Mouse (Mus musculus): ENCODE results near the gene Sftpa1. TPM values are rescaled to one million over a fixed set of nuclear protein-coding genes. Genes with fewer than 3 reads are reported as not detected.

Gene Sftpa1
- total RNA-seq (2014; rRNA removed) (not detected in 2 replicates), polyA plus RNA-seq (2015; fragmentation: Nextera tagmentation; extraction: Ambion mirVana) (not detected in 2 replicates)

DNA sequence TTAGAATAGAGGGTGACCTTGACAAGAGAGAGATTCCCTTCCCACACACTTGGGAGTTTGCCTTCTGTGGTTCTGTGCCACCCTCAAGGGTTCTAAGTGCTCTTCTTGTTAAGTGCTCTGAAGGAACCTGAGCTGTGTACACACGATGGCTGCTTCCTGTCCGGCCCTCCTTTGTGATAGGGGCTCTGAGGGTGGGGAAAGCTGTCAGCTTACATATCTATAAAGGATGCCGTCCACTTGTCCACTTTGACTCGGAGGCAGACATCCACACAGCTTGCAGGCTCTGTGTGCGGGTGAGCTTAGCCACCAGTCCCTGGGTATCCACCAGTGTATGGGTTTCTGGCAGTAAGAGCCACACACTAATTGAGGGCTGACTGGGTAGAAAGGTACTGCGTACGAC is at the start of gene Sftpa1:
Gene Sftpa1, plus strand, starts transcription at position 243 of the 400 bp plus-strand sequence.
- Histone ChIP-seq H3K27ac (ENCODE audit: low read depth, low read length) (no peak within 1 kb of the TSS), H3K9me3 (ENCODE audit: low read length) (no peaks in the 10 kb centered on the region), H3K27me3 (ENCODE audit: insufficient read depth, low read length) (no peaks in the 10 kb centered on the region), H3K4me2 (ENCODE audit: low read depth) (no peak within 1 kb of the TSS), H3K9ac (no peak within 1 kb of the TSS), H3K4me3 (ENCODE audit: low read depth, low read length) (no peak within 1 kb of the TSS), H3K4me1 (ENCODE audit: insufficient read depth) (no peaks in the 10 kb centered on the region), H3K36me3 (ENCODE audit: insufficient read depth) (no peaks in the 10 kb centered on the region)
- no peak for TF ChIP-seq CTCF (IDR thresholded peaks at IDR 0.05; ENCODE audit: low read depth)
- 86% methylated on average over 7 of the region's 7 CpGs for WGBS
- no peak for DNase-seq
- no peak for ATAC-seq

DNA sequence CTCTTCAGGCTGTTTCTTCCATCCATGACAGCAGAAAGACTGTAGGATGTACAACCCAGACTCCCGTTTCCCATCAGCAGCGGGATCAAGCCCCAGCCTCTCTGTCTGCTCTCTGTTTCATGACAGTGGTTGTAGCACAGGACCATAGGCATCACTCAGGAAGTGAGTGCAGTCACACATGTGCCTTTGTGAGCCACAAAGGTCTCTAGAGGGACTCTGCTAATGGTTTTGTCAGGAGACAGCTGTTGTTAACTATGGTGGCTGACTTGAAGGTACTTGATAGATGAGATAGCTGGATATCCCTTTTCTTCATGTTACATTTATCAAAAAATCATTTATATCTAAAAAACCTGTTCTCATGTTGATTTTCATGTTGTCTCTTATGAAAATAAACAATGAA is 49.2 kb upstream of the Sftpa1 start:
- Histone ChIP-seq H3K36me3 (ENCODE audit: insufficient read depth) (no peaks in the 10 kb centered on the region), H3K9ac (no peak overlapping the region), H3K4me2 (ENCODE audit: low read depth) (no peak overlapping the region), H3K4me1 (ENCODE audit: insufficient read depth) (no peaks in the 10 kb centered on the region), H3K9me3 (ENCODE audit: low read length) (no peaks in the 10 kb centered on the region), H3K27me3 (ENCODE audit: insufficient read depth, low read length) (no peaks in the 10 kb centered on the region), H3K27ac (ENCODE audit: low read depth, low read length) (no peak overlapping the region), H3K4me3 (ENCODE audit: low read depth, low read length) (no peak overlapping the region)
- DNase-seq (no peak), ATAC-seq (no peak)
- 94% methylated on average over 2 of the region's 2 CpGs for WGBS
- TF ChIP-seq CTCF (IDR thresholded peaks at IDR 0.05; ENCODE audit: low read depth): no peak

DNA sequence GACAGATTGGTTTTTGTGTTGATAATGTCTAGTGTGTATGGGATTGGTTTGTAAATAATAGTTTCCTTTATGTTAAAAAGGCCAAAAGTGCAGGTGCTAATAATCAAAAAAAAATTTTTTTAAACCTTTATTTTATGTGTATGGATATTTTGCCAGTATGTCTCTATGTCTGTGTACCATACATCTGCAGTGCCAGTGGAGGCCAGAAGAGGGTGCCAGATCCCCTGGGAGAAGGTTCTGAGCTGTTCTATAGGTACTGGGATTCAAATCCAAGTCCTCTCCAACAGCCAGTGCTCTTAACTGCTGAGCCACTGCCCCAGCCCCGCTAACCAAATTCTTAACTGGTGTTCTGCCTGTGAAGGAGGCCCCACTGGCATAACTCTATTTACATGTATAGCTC is 44.1 kb upstream of the Sftpa1 start:
- ATAC-seq (no peak), DNase-seq (no peak)
- Histone ChIP-seq H3K4me1 (ENCODE audit: insufficient read depth) (no peaks in the 10 kb centered on the region), H3K9ac (no peak overlapping the region), H3K27me3 (ENCODE audit: insufficient read depth, low read length) (no peaks in the 10 kb centered on the region), H3K9me3 (ENCODE audit: low read length) (no peaks in the 10 kb centered on the region), H3K4me2 (ENCODE audit: low read depth) (no peak overlapping the region), H3K4me3 (ENCODE audit: low read depth, low read length) (no peak overlapping the region), H3K36me3 (ENCODE audit: insufficient read depth) (no peaks in the 10 kb centered on the region), H3K27ac (ENCODE audit: low read depth, low read length) (no peak overlapping the region)
- WGBS: 89% methylated on average over 1 of the region's 1 CpGs
- peak; percentile 22; the same call in 1 of the 2 replicates for TF ChIP-seq CTCF (IDR thresholded peaks at IDR 0.05; ENCODE audit: low read depth)

- Histone ChIP-seq H3K4me1 (ENCODE audit: insufficient read depth) (no peaks in the 10 kb centered on the region), H3K9me3 (ENCODE audit: low read length) (no peaks in the 10 kb centered on the region), H3K27ac (ENCODE audit: low read depth, low read length) (no peak overlapping the region), H3K4me3 (ENCODE audit: low read depth, low read length) (no peak overlapping the region), H3K9ac (no peak overlapping the region), H3K36me3 (ENCODE audit: insufficient read depth) (no peaks in the 10 kb centered on the region), H3K27me3 (ENCODE audit: insufficient read depth, low read length) (no peaks in the 10 kb centered on the region), H3K4me2 (ENCODE audit: low read depth) (no peak overlapping the region)
- no peak for DNase-seq
- no peak for ATAC-seq
- TF ChIP-seq CTCF (IDR thresholded peaks at IDR 0.05; ENCODE audit: low read depth): 0 out of 2 replicates have a peak, but pooled peaks have one; percentile 39
- 56% methylated on average over 8 of the region's 8 CpGs for whole genome bisulfite sequencing
These were observed 40.8 kb upstream of the Sftpa1 start for GRCm38 (mm10) chr14:41090777-41091176.

- 43% methylated on average over 1 of the region's 1 CpGs for WGBS
- no peak overlapping the region for H3K4me2 ChIP-seq (ENCODE audit: low read depth)
- H3K9me3 ChIP-seq (ENCODE audit: low read length): no peaks in the 10 kb centered on the region
- H3K4me3 ChIP-seq (ENCODE audit: low read depth, low read length): no peak overlapping the region
- no peaks in the 10 kb centered on the region for H3K36me3 ChIP-seq (ENCODE audit: insufficient read depth)
- peak; percentile 76 for TF ChIP-seq CTCF (IDR thresholded peaks at IDR 0.05; ENCODE audit: low read depth)
- DNase-seq (peak; percentile 2), ATAC-seq (peak; percentile 50; the same call in 1 of the 2 replicates)
- H3K9ac ChIP-seq: no peak overlapping the region
- no peaks in the 10 kb centered on the region for H3K4me1 ChIP-seq (ENCODE audit: insufficient read depth)
- no peak overlapping the region for H3K27ac ChIP-seq (ENCODE audit: low read depth, low read length)
- no peaks in the 10 kb centered on the region for H3K27me3 ChIP-seq (ENCODE audit: insufficient read depth, low read length)
These were observed 37.5 kb upstream of the Sftpa1 start for GRCm38 (mm10) chr14:41094114-41094513.

- H3K27me3 ChIP-seq (ENCODE audit: insufficient read depth, low read length): no peaks in the 10 kb centered on the region
- H3K27ac ChIP-seq (ENCODE audit: low read depth, low read length): no peak overlapping the region
- WGBS: 90% methylated on average over 3 of the region's 3 CpGs
- H3K36me3 ChIP-seq (ENCODE audit: insufficient read depth): no peaks in the 10 kb centered on the region
- H3K4me1 ChIP-seq (ENCODE audit: insufficient read depth): no peaks in the 10 kb centered on the region
- H3K4me2 ChIP-seq (ENCODE audit: low read depth): no peak overlapping the region
- H3K9ac ChIP-seq: no peak overlapping the region
- H3K4me3 ChIP-seq (ENCODE audit: low read depth, low read length): no peak overlapping the region
- no peaks in the 10 kb centered on the region for H3K9me3 ChIP-seq (ENCODE audit: low read length)
- no peak for TF ChIP-seq CTCF (IDR thresholded peaks at IDR 0.05; ENCODE audit: low read depth)
- DNase-seq (no peak), ATAC-seq (no peak)
These were observed 35.2 kb upstream of the Sftpa1 start for GRCm38 (mm10) chr14:41096296-41096860.

GRCm38 (mm10) chr14:41098726-41099125 is 32.9 kb upstream of the Sftpa1 start:
- Histone ChIP-seq H3K9ac (no peak overlapping the region), H3K4me2 (ENCODE audit: low read depth) (no peak overlapping the region), H3K4me1 (ENCODE audit: insufficient read depth) (no peaks in the 10 kb centered on the region), H3K36me3 (ENCODE audit: insufficient read depth) (no peaks in the 10 kb centered on the region), H3K27ac (ENCODE audit: low read depth, low read length) (no peak overlapping the region), H3K4me3 (ENCODE audit: low read depth, low read length) (no peak overlapping the region), H3K9me3 (ENCODE audit: low read length) (no peaks in the 10 kb centered on the region), H3K27me3 (ENCODE audit: insufficient read depth, low read length) (no peaks in the 10 kb centered on the region)
- ATAC-seq (no peak), DNase-seq (no peak)
- no peak for TF ChIP-seq CTCF (IDR thresholded peaks at IDR 0.05; ENCODE audit: low read depth)
- 93% methylated on average over 1 of the region's 1 CpGs for WGBS
